Mouse (Mus musculus) c-Kit-positive CD71-positive TER-119-positive erythroid progenitor cells, embryonic 14.5 days (primary cell): ENCODE measurements at regions not wholly inside any gene's neighbourhood (a gene's known extent, or its start where the extent isn't known, plus 50 kb on each side); places are given as distances from the start of the nearest gene placed in this dataset.

Source experiments
- DNase-seq: peaks from one replicate; pipeline ENCODE4 v3.0.0-alpha.2; 2013; ENCODE audit warnings: low spot score

GRCm38 (mm10) chr13:118849541-118849940, 179.9 kb downstream of the Fgf10 start:
- DNase-seq, result no peak

GRCm38 (mm10) chr13:118850708-118851107, 181.1 kb downstream of the Fgf10 start:
- no peak for DNase-seq

DNA sequence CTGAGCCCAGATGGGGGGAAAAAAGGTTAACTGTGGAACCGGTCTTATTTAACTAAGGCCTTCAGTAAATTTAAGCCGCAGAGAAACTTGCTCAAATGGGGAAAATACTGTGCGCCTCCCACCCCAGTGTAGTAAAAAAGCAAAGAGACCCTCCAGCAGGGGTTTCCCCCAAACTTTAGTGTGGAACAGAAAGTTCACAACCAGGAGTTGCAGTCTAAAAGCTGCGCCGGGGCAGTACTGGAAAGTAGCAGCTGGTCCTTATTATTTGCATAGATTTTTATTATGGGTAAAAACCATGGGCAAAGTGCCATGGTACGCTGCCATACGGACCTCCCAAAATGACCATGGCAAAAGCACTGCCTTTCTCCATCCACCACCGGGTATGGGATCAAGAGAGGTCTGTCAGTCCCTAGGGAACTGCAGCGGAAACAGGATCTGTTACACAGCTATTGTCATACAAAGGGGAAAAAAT, 216.8 kb downstream of the Fgf10 start:
- DNase-seq, result no peak

DNA sequence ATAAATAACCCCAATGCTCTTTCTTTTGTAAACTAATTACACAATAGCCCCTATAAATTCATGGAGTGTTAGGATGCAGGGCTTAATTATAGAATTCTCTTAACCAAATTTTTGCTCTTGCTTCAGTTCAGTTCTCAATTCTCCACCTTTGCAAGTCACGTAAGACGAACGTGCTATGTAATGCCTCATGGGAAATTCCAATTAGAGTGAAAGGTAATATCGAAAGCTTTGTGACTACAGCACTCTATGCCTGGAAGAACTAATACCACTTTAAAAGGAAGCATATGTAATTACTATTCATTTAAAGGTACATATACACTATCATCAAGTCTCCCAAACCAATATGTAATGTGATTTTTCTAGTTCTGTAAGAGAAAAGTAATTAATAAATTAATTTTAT, 225.5 kb downstream of the Fgf10 start:
- DNase-seq, result no peak

- DNase-seq, result no peak
Observed at GRCm38 (mm10) chr13:118901950-118902349, 232.4 kb downstream of the Fgf10 start.

DNA sequence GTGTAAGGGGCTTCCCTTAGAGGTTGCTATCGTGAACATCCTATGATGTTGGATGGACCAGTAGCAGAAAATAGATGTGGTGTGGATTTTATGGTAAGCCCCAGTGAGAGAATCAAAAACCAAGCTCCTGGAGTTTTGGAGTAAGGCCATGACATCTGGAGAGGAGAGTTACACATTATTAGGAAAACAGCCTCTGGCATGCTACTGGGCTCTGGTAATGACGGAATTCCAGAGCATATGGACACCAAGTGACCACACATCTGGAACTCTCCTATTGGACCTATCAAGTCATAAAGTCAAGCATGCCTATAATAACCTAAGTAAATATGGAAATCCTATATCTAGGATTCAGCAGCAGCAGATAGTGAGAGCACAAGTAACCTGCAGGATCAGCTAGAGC, 240.8 kb downstream of the Fgf10 start:
- no peak for DNase-seq

- no peak for DNase-seq
Observed at GRCm38 (mm10) chr13:118940786-118941185, 271.2 kb downstream of the Fgf10 start.

DNA sequence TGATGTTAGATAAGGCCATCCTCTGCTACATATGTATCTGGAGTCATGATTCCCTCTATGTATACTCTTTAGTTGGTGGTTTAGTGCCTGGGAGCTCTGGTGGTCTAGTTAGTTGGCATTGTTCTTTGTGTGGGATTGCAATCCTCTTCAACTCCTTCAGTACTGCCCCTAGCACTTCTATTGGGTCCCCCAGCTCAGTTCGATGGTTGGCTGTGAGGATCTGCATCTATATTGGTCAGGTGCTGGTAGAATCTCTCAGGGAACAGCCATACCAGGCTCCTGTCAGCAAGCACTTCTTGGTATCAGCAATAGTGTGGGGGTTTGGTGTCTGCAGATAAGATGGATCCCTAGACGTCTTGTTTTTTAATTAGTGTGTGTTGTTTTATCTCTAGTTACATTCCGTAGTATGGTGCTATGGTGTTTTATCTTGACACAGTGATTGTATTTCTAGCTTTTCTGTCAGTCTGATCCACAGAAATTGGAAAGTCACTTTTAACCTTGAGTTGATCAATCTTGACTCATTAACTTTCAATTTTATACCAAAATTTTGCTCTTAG, 296.6 kb downstream of the Fgf10 start:
- no peak for DNase-seq

DNA sequence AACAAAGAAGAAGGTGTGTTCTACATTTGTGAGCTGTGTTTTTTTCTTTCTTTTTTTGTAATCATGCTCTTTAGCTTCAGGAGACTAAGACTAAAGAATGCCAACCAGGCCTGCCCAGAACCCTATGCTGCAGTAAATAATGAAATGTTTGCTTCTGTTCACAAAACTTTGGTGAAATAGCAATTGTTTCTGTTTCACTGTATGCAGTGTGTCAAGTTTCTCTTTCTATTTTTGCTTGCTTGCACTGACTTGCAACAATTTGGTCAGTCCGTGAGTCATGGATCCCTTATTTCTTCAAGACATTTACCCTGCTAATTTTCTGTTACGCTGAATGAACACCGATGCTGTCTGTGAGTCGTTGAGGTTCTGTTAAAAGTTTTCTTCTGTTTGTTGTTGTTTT, 298.1 kb downstream of the Fgf10 start:
- no peak for DNase-seq

- no peak for DNase-seq
Observed at GRCm38 (mm10) chr13:118975008-118975407, 305.4 kb downstream of the Fgf10 start.

- DNase-seq, result no peak
Observed at GRCm38 (mm10) chr13:118975519-118975918, 305.9 kb downstream of the Fgf10 start.

GRCm38 (mm10) chr13:118979505-118979904, 309.9 kb downstream of the Fgf10 start:
- no peak for DNase-seq

- no peak for DNase-seq
Observed at GRCm38 (mm10) chr13:118981196-118981810, 311.7 kb downstream of the Fgf10 start.

GRCm38 (mm10) chr13:118985285-118985684, 315.7 kb downstream of the Fgf10 start:
- no peak for DNase-seq

DNA sequence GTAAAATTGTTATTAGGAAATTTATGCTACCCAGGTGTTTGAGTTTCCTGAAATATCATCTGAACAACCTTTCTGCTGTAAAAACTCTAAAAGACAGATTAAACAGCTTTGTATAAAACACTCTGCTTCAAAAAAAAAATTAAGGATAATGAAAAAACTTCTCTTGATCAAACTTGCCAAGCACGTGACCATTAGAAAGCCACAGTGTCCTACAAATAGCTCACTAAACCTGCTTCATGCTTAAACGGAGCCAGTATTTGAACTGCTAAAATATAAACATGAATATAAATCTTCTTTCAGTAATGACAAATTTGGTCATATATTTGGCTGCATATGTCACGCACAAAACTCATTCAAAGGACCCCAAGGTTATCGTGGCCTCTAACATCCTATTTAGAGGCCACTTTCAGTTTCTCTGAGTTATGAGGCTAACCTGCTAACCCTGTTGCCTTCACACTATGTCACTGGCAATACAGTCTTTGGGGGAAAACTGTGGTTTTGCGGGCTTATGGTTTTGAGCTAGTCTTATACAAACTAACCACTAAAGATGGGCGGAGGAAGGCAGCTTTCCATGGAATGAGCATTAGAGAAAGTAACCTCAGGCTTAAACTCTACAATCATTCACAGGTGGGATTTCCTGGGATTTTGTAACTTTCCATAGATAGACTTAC, 355.8 kb downstream of the Fgf10 start:
- DNase-seq, result no peak

GRCm38 (mm10) chr13:119039616-119040015, 370.0 kb downstream of the Fgf10 start:
- no peak for DNase-seq

DNA sequence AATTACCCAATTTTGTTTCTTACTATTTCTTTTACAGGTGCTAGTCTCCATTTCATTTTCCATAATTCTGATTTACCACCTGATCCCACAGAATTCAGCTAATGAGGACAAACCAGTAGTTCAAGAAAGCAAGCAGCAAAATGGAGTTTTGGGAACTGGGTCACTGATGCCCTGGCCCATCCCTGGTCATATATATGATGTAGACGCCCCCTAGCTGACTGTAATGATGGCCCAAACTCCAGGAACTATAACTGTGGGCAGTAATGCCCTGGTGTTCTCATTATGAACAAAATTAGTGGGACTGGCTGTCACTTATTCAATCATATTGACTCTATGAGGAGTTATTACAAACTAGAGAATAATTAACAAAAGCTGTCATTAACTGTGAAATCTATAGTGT, 375.5 kb downstream of the Fgf10 start:
- DNase-seq, result no peak

- DNase-seq, result no peak
Observed at GRCm38 (mm10) chr13:119068745-119069580, 359.4 kb upstream of the Paip1 start.

- no peak for DNase-seq
Observed at GRCm38 (mm10) chr13:119069581-119069936, 358.8 kb upstream of the Paip1 start.

- DNase-seq, result no peak
Observed at GRCm38 (mm10) chr13:119079243-119079642, 349.2 kb upstream of the Paip1 start.

GRCm38 (mm10) chr13:119081691-119082090, 346.7 kb upstream of the Paip1 start:
- DNase-seq, result no peak

GRCm38 (mm10) chr13:119117906-119118305, 310.5 kb upstream of the Paip1 start:
- no peak for DNase-seq

DNA sequence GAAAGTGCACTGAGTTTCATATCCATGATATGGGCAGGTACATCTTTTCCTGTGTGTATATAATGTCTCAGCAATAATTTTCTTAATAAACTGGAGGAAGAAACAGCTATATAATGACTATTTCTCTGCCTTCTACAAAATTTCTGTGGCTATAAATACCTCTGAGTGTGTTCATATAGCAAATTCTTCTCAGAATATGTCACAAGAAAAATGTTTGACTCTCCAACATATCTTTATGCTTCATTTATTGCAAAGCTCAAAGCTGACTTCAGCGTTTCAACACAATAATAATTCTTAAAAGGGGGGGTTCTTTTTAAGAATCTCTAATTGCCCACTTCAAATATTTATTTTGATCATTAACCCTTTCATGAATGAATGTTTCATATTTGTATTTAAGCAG, 310.0 kb upstream of the Paip1 start:
- DNase-seq, result no peak
